Mouse (Mus musculus): ENCODE measurements around the gene Zfhx2.

- TF ChIP-seq CTCF (IDR thresholded peaks at IDR 0.05; ENCODE audit: borderline replicate concordance, extremely low read depth, insufficient read depth, insufficient read length), result no peak
- TF ChIP-seq POLR2A (IDR thresholded peaks at IDR 0.05; ENCODE audit: borderline replicate concordance, extremely low read depth, insufficient read depth, insufficient read length, poor library complexity, severe bottlenecking), result no peak
Measured at GRCm38 (mm10) chr14:55016876-55017275, 75.2 kb downstream of the Zfhx2 start.
